Mouse (Mus musculus) c-Kit-negative CD71-positive TER-119-positive erythroid progenitor cells, embryonic 14.5 days (primary cell): ENCODE results near the gene Hist1h2bb.
"Not testable (repeated sequence)": the region's sequence is repeated elsewhere in the genome, so short reads cannot be mapped to it uniquely, and the experiment has no call there.

Experiments used
- DNase-seq: peaks from one replicate; pipeline ENCODE4 v3.0.0-alpha.2; 2013; ENCODE audit warnings: low read depth, low spot score

Gene Hist1h2bb

GRCm38 (mm10) chr13:23764324-23765171 lies 18.0 kb downstream of the Hist1h2bb start:
- DNase-seq: peak; percentile 59

- no peak for DNase-seq
Observed at GRCm38 (mm10) chr13:23765172-23765513, 18.6 kb downstream of the Hist1h2bb start.

GRCm38 (mm10) chr13:23766772-23767171 lies 20.2 kb downstream of the Hist1h2bb start:
- no peak for DNase-seq

- DNase-seq: no peak
Observed at GRCm38 (mm10) chr13:23768834-23769397, 22.4 kb downstream of the Hist1h2bb start.

- DNase-seq: not testable (repeated sequence)
Observed at GRCm38 (mm10) chr13:23769613-23770012, 23.1 kb downstream of the Hist1h2bb start, which contains the start of gene Trim38. Trim38 (plus strand) TSS chr13:23769913.

- DNase-seq: peak; percentile 72
Observed at GRCm38 (mm10) chr13:23772561-23773313, 26.2 kb downstream of the Hist1h2bb start.

DNA sequence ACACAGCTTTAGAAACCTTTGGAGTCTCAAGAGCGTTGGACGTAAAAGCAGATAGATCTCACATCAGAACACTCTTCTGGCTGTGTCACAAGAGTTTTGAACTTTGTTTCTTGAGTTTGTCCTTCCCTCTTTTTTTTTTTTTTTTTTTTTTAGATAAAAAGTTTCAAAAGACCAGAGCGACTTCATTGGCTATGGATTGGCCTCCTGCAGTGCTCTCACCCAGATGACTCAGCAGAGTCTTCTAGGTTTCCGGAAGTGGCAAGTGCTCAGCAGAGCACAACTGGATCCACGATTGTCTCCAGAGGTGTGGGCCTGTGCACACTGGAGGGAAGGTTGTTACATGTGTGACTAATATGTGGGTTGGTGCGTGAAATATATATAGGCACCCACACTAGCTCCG lies 31.8 kb downstream of the Hist1h2bb start:
- DNase-seq: no peak

DNA sequence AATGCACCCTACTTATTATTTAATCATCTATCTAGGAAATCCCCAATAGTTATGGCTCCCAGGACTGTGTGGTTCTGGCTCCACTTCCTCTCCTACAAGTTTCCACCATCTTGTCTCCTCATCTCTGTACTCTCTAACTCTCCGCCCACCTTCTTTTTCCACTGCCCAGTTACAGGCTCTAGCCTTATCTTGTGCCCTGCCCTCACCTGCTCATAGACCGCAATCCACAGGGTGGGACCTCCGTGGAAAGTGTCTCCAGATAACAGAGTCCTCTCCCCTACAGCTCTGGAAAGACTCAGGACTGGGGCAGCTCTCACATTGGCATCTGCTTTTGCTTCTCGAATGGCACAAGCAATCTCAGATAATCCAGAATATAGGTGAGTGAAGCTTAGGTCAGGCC lies 32.5 kb downstream of the Hist1h2bb start:
- DNase-seq: no peak

GRCm38 (mm10) chr13:23792520-23792919 lies 46.0 kb downstream of the Hist1h2bb start:
- peak; percentile 43 for DNase-seq
